Mouse (Mus musculus): ENCODE results near the gene Mex3a. TPM values are rescaled to one million over a fixed set of nuclear protein-coding genes. Genes with fewer than 3 reads are reported as not detected.

The Mex3a gene
- polyA plus RNA-seq, 1 experiment, result 8.1 TPM

GRCm38 (mm10) chr3:88495741-88496415 is 36.3 kb upstream of the Mex3a start:
- TF ChIP-seq USF1 (IDR thresholded peaks at IDR 0.05; ENCODE audit: low read depth) (no peak), MYOG (IDR thresholded peaks at IDR 0.05; ENCODE audit: control insufficient read depth in 1 of 3, insufficient read depth in 1 of 3, insufficient read length in 2 of 3, low read depth in 2 of 3) (no peak), TCF3 (IDR thresholded peaks at IDR 0.05; ENCODE audit: insufficient read length, low read depth) (no peak), POLR2A (IDR thresholded peaks at IDR 0.05; ENCODE audit: insufficient read length, low read depth) (peak; percentile 48), MYOD1 (IDR thresholded peaks at IDR 0.05; ENCODE audit: control insufficient read depth in 1 of 3, insufficient read length in 2 of 3, low read depth in 2 of 3) (peak in 1 of 3 experiments; percentile 26), SRF (IDR thresholded peaks at IDR 0.05; ENCODE audit: control insufficient read depth, insufficient read length, low read depth) (no peak)
- Histone ChIP-seq H3ac (ENCODE audit: control insufficient read depth, insufficient read length) (no peak overlapping the region), H3K36me3 (ENCODE audit: control insufficient read depth, insufficient read depth) (peaks cover 34% of the 10 kb centered on the region), H3K4me3 (peak overlapping the region; percentile 13), H3K79me2 (ENCODE audit: control insufficient read depth, insufficient read depth) (peaks cover 76% of the 10 kb centered on the region), H3K27me3 (ENCODE audit: control insufficient read depth, insufficient read depth, insufficient read length) (no peaks in the 10 kb centered on the region), H3K4me2 (ENCODE audit: low read depth) (peak overlapping the region; percentile 96)

GRCm38 (mm10) chr3:88499580-88499979 is 32.6 kb upstream of the Mex3a start:
- H3K36me3 ChIP-seq (ENCODE audit: control insufficient read depth, insufficient read depth), result peaks cover 25% of the 10 kb centered on the region
- no peaks in the 10 kb centered on the region for H3K27me3 ChIP-seq (ENCODE audit: control insufficient read depth, insufficient read depth, insufficient read length)

DNA sequence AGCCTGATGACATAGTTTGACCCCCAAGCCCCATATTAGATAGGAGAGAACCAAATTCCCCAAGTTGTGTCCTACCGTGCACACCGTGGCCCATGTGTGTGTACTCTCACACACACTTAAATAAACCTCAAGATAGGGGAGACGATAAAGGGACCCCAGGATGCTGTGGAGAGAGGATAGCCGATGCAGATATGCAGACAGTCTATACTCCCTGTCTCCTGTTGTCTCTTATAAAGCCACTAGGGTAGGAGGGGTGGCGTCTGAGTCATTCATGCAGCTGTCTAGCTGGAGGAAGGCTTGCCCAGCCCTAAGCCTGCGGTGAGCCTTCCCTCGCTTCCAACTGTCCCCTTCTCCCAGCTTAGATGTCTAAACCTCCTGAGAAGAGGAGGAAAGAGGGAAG is 32.1 kb upstream of the Mex3a start:
- TF ChIP-seq POLR2A (IDR thresholded peaks at IDR 0.05; ENCODE audit: insufficient read length, low read depth) (peak; percentile 62), TCF12 (IDR thresholded peaks at IDR 0.05; ENCODE audit: insufficient read depth, poor library complexity, severe bottlenecking) (peak; percentile 77), MAX (IDR thresholded peaks at IDR 0.05; ENCODE audit: low read depth) (no peak), MYOD1 (IDR thresholded peaks at IDR 0.05; ENCODE audit: control insufficient read depth in 1 of 3, insufficient read length in 2 of 3, low read depth in 2 of 3) (peak; percentile 85 to 99 (median 95)), POLR2AphosphoS2 (IDR thresholded peaks at IDR 0.05; ENCODE audit: insufficient read length, low read depth) (peak; percentile 80), CEBPB (IDR thresholded peaks at IDR 0.05; ENCODE audit: insufficient read depth, poor library complexity, severe bottlenecking) (no peak), USF1 (IDR thresholded peaks at IDR 0.05; ENCODE audit: low read depth) (no peak), E2F4 (IDR thresholded peaks at IDR 0.05; ENCODE audit: insufficient read depth) (no peak), MYOG (IDR thresholded peaks at IDR 0.05; ENCODE audit: control insufficient read depth in 1 of 3, insufficient read depth in 1 of 3, insufficient read length in 2 of 3, low read depth in 2 of 3) (peak; percentile 86 to 99 (median 98)), TCF3 (IDR thresholded peaks at IDR 0.05; ENCODE audit: insufficient read length, low read depth) (peak; percentile 65), REST (IDR thresholded peaks at IDR 0.05; ENCODE audit: insufficient read depth, insufficient read length) (no peak), SRF (IDR thresholded peaks at IDR 0.05; ENCODE audit: control insufficient read depth, insufficient read length, low read depth) (no peak)
- Histone ChIP-seq H3K79me2 (ENCODE audit: control insufficient read depth, insufficient read depth) (peaks cover 78% of the 10 kb centered on the region), H3K4me2 (ENCODE audit: low read depth) (peak overlapping the region; percentile 96), H3K27me3 (ENCODE audit: control insufficient read depth, insufficient read depth, insufficient read length) (no peaks in the 10 kb centered on the region), H3ac (ENCODE audit: control insufficient read depth, insufficient read length) (peak overlapping the region; percentile 75), H3K4me3 (peak overlapping the region; percentile 100), H3K36me3 (ENCODE audit: control insufficient read depth, insufficient read depth) (peaks cover 25% of the 10 kb centered on the region)

More at GRCm38 (mm10) chr3:88499580-88499979, 32.6 kb upstream of the Mex3a start:
- no peak for TF ChIP-seq TCF3 (IDR thresholded peaks at IDR 0.05; ENCODE audit: insufficient read length, low read depth)
- TF ChIP-seq TCF12 (IDR thresholded peaks at IDR 0.05; ENCODE audit: insufficient read depth, poor library complexity, severe bottlenecking), result no peak
- TF ChIP-seq POLR2A (IDR thresholded peaks at IDR 0.05; ENCODE audit: insufficient read length, low read depth), result peak; percentile 43
- TF ChIP-seq MYOG (IDR thresholded peaks at IDR 0.05; ENCODE audit: control insufficient read depth in 1 of 3, insufficient read depth in 1 of 3, insufficient read length in 2 of 3, low read depth in 2 of 3), result no peak
- peak; percentile 50 for TF ChIP-seq POLR2AphosphoS2 (IDR thresholded peaks at IDR 0.05; ENCODE audit: insufficient read length, low read depth)
- TF ChIP-seq CEBPB (IDR thresholded peaks at IDR 0.05; ENCODE audit: insufficient read depth, poor library complexity, severe bottlenecking), result no peak
- TF ChIP-seq SRF (IDR thresholded peaks at IDR 0.05; ENCODE audit: control insufficient read depth, insufficient read length, low read depth), result no peak
- TF ChIP-seq USF1 (IDR thresholded peaks at IDR 0.05; ENCODE audit: low read depth), result no peak
- no peak for TF ChIP-seq REST (IDR thresholded peaks at IDR 0.05; ENCODE audit: insufficient read depth, insufficient read length)
- peaks cover 81% of the 10 kb centered on the region for H3K79me2 ChIP-seq (ENCODE audit: control insufficient read depth, insufficient read depth)
- H3K4me3 ChIP-seq, result peak overlapping the region; percentile 100
- peak overlapping the region; percentile 96 for H3K4me2 ChIP-seq (ENCODE audit: low read depth)
- H3ac ChIP-seq (ENCODE audit: control insufficient read depth, insufficient read length), result no peak overlapping the region

GRCm38 (mm10) chr3:88500655-88501365 is 31.4 kb upstream of the Mex3a start:
- TF ChIP-seq TCF12 (IDR thresholded peaks at IDR 0.05; ENCODE audit: insufficient read depth, poor library complexity, severe bottlenecking) (peak; percentile 86), CEBPB (IDR thresholded peaks at IDR 0.05; ENCODE audit: insufficient read depth, poor library complexity, severe bottlenecking) (no peak), POLR2A (IDR thresholded peaks at IDR 0.05; ENCODE audit: insufficient read length, low read depth) (peak; percentile 47), TCF3 (IDR thresholded peaks at IDR 0.05; ENCODE audit: insufficient read length, low read depth) (peak; percentile 86), MYOD1 (IDR thresholded peaks at IDR 0.05; ENCODE audit: control insufficient read depth in 1 of 3, insufficient read length in 2 of 3, low read depth in 2 of 3) (peak; percentile 44 to 96 (median 95)), POLR2AphosphoS2 (IDR thresholded peaks at IDR 0.05; ENCODE audit: insufficient read length, low read depth) (peak; percentile 71), REST (IDR thresholded peaks at IDR 0.05; ENCODE audit: insufficient read depth, insufficient read length) (no peak), SRF (IDR thresholded peaks at IDR 0.05; ENCODE audit: control insufficient read depth, insufficient read length, low read depth) (no peak), USF1 (IDR thresholded peaks at IDR 0.05; ENCODE audit: low read depth) (no peak), E2F4 (IDR thresholded peaks at IDR 0.05; ENCODE audit: insufficient read depth) (no peak), MYOG (IDR thresholded peaks at IDR 0.05; ENCODE audit: control insufficient read depth in 1 of 3, insufficient read depth in 1 of 3, insufficient read length in 2 of 3, low read depth in 2 of 3) (peak; percentile 80 to 97 (median 88)), MAX (IDR thresholded peaks at IDR 0.05; ENCODE audit: low read depth) (no peak)
- H3K36me3 ChIP-seq (ENCODE audit: control insufficient read depth, insufficient read depth), result peaks cover 24% of the 10 kb centered on the region
- peaks cover 71% of the 10 kb centered on the region for H3K79me2 ChIP-seq (ENCODE audit: control insufficient read depth, insufficient read depth)
- no peaks in the 10 kb centered on the region for H3K27me3 ChIP-seq (ENCODE audit: control insufficient read depth, insufficient read depth, insufficient read length)
- H3K4me3 ChIP-seq, result peak overlapping the region; percentile 100
- H3K4me2 ChIP-seq (ENCODE audit: low read depth), result peak overlapping the region; percentile 86
- peak overlapping the region; percentile 75 for H3ac ChIP-seq (ENCODE audit: control insufficient read depth, insufficient read length)

Data from myocyte (in vitro differentiated cells).